Mouse (Mus musculus) embryonic fibroblast, embryonic 13.5 days (primary cell): ENCODE measurements at regions not wholly inside any gene's neighbourhood (a gene's known extent, or its start where the extent isn't known, plus 50 kb on each side); places are given as distances from the start of the nearest gene placed in this dataset.

ENCODE experiments used
- CTCF ChIP-seq: IDR thresholded peaks from 2 replicates; pipeline ENCODE4 v1.5.1; 2011; ENCODE audit warnings: mild to moderate bottlenecking, control low read depth, low read length, moderate library complexity, borderline replicate concordance; ENCODE audit not compliant: insufficient read depth
- POLR2A ChIP-seq: IDR thresholded peaks from 2 replicates; pipeline ENCODE4 v1.6.1; 2011; ENCODE audit warnings: low read depth, mild to moderate bottlenecking, control low read depth, low read length, moderate library complexity

DNA sequence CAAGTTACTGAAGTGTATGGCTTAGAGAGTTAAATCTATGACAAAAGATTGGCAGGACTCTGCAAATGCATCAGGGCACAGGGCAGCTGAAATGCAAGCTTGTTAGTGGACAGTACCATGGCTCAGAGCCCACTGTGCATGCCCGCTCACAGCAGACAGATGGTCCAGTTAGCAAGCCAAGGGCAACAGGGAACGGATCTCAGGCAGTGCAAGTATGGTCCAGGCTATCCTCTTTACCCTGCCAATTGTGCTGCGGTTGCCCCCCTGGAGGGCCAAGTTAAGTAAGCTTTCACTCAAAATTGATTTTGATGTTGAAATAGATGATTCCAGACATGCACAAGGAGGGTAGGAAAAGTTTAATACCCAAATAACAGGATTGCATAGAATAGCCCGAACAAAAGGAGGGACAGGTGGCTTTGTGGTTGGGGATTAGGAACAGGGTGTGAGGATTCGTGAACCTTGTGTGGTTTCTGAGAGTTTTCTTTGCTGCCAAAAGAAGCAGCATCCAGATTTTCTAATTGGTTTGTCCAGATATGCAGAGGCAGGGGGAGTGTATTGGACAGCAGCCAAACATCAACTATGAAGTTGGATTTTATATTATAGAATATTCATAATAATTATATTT is 1934.2 kb downstream of the 9330182O14Rik start:
- TF ChIP-seq POLR2A (no peak), CTCF (no peak)
